Mouse (Mus musculus): Measurements from ENCODE around the gene Ralgps1. TPM values are rescaled to one million over a fixed set of nuclear protein-coding genes. Genes with fewer than 3 reads are reported as not detected.

Ralgps1 gene
- polyA plus RNA-seq, 2 experiments = 3.5 to 5.4 TPM

DNA sequence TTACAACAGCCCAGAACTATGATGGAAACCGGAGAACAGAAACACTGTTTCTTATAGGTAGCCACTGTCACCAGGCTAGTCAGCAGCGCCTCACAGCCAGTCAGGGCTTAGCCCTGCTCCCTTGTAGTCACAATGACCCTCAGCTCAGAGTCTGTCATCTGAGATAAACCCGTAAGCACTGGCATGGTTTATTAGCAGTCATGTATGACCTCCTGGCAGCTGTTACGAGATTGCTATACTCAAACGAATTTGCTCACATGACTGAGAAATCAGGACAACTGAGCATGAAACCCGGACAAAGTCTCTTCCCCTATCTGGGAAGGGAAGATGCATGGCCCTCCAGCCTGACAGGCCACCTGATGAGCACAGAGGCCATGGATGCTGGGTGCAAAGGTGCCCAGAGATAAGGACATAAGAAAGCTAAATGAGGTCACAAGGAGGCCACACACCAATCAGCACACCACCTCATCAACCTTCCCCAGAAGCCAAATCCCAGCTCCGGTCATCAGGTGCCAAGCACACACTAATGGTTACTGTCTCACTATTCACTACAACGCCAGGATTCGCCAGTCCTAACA, 10.1 kb downstream of the Ralgps1 start:
- no peak overlapping the region for H3K9ac ChIP-seq (ENCODE audit: low read depth, low read length, severe bottlenecking)
- DNase-seq (ENCODE audit: low spot score) (no peak), ATAC-seq (ENCODE audit: low FRiP score, low read depth) (no peak)
- 68% methylated on average over 9 of the region's 9 CpGs for WGBS
- no peaks in the 10 kb centered on the region for H3K4me1 ChIP-seq (ENCODE audit: control insufficient read depth, insufficient read depth, low read length)
- H3K4me2 ChIP-seq (replicated peaks; ENCODE audit: low read depth, low read length, severe bottlenecking) = no peak overlapping the region
- H3K36me3 ChIP-seq (ENCODE audit: control insufficient read depth, insufficient read depth, low read length) = no peaks in the 10 kb centered on the region
- TF ChIP-seq POLR2A (IDR thresholded peaks at IDR 0.05; ENCODE audit: borderline replicate concordance, extremely low read depth, insufficient read depth, insufficient read length) = no peak
- no peak overlapping the region for H3K27ac ChIP-seq (replicated peaks; ENCODE audit: low read depth, low read length)
- no peaks in the 10 kb centered on the region for H3K9me3 ChIP-seq (ENCODE audit: control insufficient read depth, low read length)
- H3K4me3 ChIP-seq (replicated peaks; ENCODE audit: low read length) = no peak overlapping the region
- no peaks in the 10 kb centered on the region for H3K27me3 ChIP-seq (ENCODE audit: control insufficient read depth, insufficient read depth, low read length)

DNA sequence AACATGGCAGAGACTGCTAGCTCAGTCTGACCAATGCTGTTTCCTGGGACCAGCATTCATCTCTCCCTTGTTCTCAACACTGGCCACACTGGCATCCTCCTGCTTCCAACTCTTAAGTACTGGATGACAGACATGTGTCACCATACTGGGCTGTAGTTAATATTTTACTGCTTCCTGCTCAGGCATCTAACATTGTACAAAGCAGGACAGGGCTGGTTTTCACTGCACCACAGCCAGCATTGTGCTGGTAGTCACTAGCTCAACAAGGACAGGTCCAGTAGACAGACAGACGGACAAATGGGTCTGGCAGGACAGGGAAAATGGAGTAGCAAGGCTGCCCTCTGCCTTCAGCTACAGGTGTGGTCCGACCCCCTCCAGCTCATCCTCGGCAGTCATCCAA, 10.7 kb downstream of the Ralgps1 start:
- H3K27me3 ChIP-seq (ENCODE audit: control insufficient read depth, insufficient read depth, low read length) = no peaks in the 10 kb centered on the region
- H3K27ac ChIP-seq (replicated peaks; ENCODE audit: low read depth, low read length) = no peak overlapping the region
- DNase-seq (ENCODE audit: low spot score) = no peak
- H3K4me1 ChIP-seq (ENCODE audit: control insufficient read depth, insufficient read depth, low read length) = no peaks in the 10 kb centered on the region
- H3K4me3 ChIP-seq (replicated peaks; ENCODE audit: low read length) = no peak overlapping the region
- no peaks in the 10 kb centered on the region for H3K9me3 ChIP-seq (ENCODE audit: control insufficient read depth, low read length)
- no peak overlapping the region for H3K4me2 ChIP-seq (replicated peaks; ENCODE audit: low read depth, low read length, severe bottlenecking)
- H3K9ac ChIP-seq (ENCODE audit: low read depth, low read length, severe bottlenecking) = no peak overlapping the region
- H3K36me3 ChIP-seq (ENCODE audit: control insufficient read depth, insufficient read depth, low read length) = no peaks in the 10 kb centered on the region
- no peak for ATAC-seq (ENCODE audit: low FRiP score, low read depth)
- WGBS = 66% methylated on average over 3 of the region's 3 CpGs
- TF ChIP-seq POLR2A (IDR thresholded peaks at IDR 0.05; ENCODE audit: borderline replicate concordance, extremely low read depth, insufficient read depth, insufficient read length) = no peak

DNA sequence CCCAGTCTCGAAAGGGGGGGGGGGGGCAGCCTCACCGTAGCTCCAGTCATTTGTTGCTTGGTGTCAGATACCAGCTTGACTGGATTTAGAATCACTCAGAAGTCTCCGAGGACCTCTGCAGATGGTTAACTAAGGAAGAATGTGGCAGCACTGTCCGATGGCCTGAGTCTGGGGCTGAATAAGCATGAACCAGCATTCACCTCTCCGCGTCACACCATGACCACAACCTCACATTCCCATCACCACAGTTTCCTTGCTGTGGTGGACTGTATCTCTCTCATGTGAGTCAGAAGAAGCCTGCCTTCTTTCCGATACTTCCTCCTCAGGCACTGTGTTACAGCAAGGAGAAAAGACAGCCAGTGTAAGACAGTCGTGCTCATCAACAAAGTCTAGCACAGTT, 12.1 kb downstream of the Ralgps1 start:
- Histone ChIP-seq H3K36me3 (ENCODE audit: control insufficient read depth, insufficient read depth, low read length) (no peaks in the 10 kb centered on the region), H3K4me1 (ENCODE audit: control insufficient read depth, insufficient read depth, low read length) (no peaks in the 10 kb centered on the region), H3K9me3 (ENCODE audit: control insufficient read depth, low read length) (no peaks in the 10 kb centered on the region), H3K27me3 (ENCODE audit: control insufficient read depth, insufficient read depth, low read length) (no peaks in the 10 kb centered on the region), H3K4me3 (replicated peaks; ENCODE audit: low read length) (no peak overlapping the region), H3K27ac (replicated peaks; ENCODE audit: low read depth, low read length) (no peak overlapping the region), H3K9ac (ENCODE audit: low read depth, low read length, severe bottlenecking) (no peak overlapping the region), H3K4me2 (replicated peaks; ENCODE audit: low read depth, low read length, severe bottlenecking) (no peak overlapping the region)
- WGBS = 89% methylated on average over 8 of the region's 8 CpGs
- TF ChIP-seq POLR2A (IDR thresholded peaks at IDR 0.05; ENCODE audit: borderline replicate concordance, extremely low read depth, insufficient read depth, insufficient read length) = no peak
- DNase-seq (ENCODE audit: low spot score) (no peak), ATAC-seq (ENCODE audit: low FRiP score, low read depth) (no peak)

DNA sequence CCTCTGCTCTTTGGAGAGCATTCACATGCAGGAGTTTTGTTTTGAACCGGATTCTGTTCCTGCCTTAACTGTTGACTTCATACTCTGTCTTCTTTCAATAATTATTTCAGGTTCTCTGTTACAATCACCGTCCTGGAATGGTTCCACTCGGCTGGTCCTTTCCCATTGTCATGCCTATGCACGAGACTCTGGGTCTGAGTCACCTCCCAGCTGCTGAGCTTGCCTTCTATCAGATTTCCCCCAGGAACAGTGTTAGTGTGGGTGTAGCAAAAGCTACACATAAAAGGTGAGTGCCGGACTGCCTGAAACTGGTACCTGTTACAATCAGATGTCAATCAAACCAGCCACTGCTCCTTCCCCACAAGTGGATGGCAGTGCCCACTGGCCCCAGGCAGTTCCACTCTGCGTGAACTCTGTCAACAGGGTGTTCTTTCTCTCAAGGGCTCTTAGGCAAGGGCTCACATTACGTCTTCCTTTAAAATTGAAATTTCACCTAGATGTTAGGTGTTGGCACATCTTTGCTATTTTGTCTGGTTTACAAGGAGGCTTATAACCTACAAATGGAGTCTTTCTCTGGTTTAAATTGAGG, 13.9 kb downstream of the Ralgps1 start:
- TF ChIP-seq POLR2A (IDR thresholded peaks at IDR 0.05; ENCODE audit: borderline replicate concordance, extremely low read depth, insufficient read depth, insufficient read length) = no peak
- DNase-seq (ENCODE audit: low spot score) = no peak

DNA sequence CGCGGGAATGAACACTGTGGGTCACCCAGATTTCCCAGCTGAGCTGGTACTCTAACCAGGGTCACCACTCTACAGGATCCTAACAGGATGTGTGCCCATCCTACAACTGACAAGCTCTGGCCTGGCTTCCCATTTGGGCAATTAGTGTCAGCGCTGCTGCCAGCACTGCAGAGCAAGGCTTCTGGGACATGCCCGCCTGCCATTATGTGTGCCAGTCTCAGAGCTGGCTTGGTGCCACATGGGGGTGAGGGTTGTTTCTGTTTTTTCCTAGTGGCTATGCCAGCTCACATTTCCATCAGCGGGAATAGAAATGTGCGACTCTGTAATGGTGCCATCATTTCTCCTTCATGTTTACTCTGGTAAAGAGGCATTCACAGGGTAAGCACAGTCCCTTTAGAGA, 15.7 kb downstream of the Ralgps1 start:
- Histone ChIP-seq H3K27me3 (ENCODE audit: control insufficient read depth, insufficient read depth, low read length) (no peaks in the 10 kb centered on the region), H3K4me2 (replicated peaks; ENCODE audit: low read depth, low read length, severe bottlenecking) (no peak overlapping the region), H3K27ac (replicated peaks; ENCODE audit: low read depth, low read length) (no peak overlapping the region), H3K9ac (ENCODE audit: low read depth, low read length, severe bottlenecking) (no peak overlapping the region), H3K36me3 (ENCODE audit: control insufficient read depth, insufficient read depth, low read length) (no peaks in the 10 kb centered on the region), H3K4me1 (ENCODE audit: control insufficient read depth, insufficient read depth, low read length) (no peaks in the 10 kb centered on the region), H3K4me3 (replicated peaks; ENCODE audit: low read length) (no peak overlapping the region), H3K9me3 (ENCODE audit: control insufficient read depth, low read length) (no peaks in the 10 kb centered on the region)
- ATAC-seq (ENCODE audit: low FRiP score, low read depth) (no peak), DNase-seq (ENCODE audit: low spot score) (no peak)
- no peak for TF ChIP-seq POLR2A (IDR thresholded peaks at IDR 0.05; ENCODE audit: borderline replicate concordance, extremely low read depth, insufficient read depth, insufficient read length)
- 92% methylated on average over 6 of the region's 6 CpGs for WGBS

More for the DNA sequence above, 13.9 kb downstream of the Ralgps1 start:
- no peaks in the 10 kb centered on the region for H3K4me1 ChIP-seq (ENCODE audit: control insufficient read depth, insufficient read depth, low read length)
- no peaks in the 10 kb centered on the region for H3K9me3 ChIP-seq (ENCODE audit: control insufficient read depth, low read length)
- H3K9ac ChIP-seq (ENCODE audit: low read depth, low read length, severe bottlenecking) = no peak overlapping the region
- H3K4me3 ChIP-seq (replicated peaks; ENCODE audit: low read length) = no peak overlapping the region
- ATAC-seq (ENCODE audit: low FRiP score, low read depth) = no peak
- H3K36me3 ChIP-seq (ENCODE audit: control insufficient read depth, insufficient read depth, low read length) = no peaks in the 10 kb centered on the region
- H3K27me3 ChIP-seq (ENCODE audit: control insufficient read depth, insufficient read depth, low read length) = no peaks in the 10 kb centered on the region
- no peak overlapping the region for H3K4me2 ChIP-seq (replicated peaks; ENCODE audit: low read depth, low read length, severe bottlenecking)
- H3K27ac ChIP-seq (replicated peaks; ENCODE audit: low read depth, low read length) = no peak overlapping the region
- WGBS = 85% methylated on average over 7 of the region's 7 CpGs

Data from limb, embryonic 14.5 days (tissue).